Mouse (Mus musculus): Measurements from ENCODE around the gene Olfr1034.
"Not testable (repeated sequence)": the region's sequence is repeated elsewhere in the genome, so short reads cannot be mapped to it uniquely, and the experiment has no call there.

Olfr1034 gene

GRCm38 (mm10) chr2:86045561-86045960, at the start of gene Olfr1034:
TSS of gene Olfr1034 (plus strand) at chr2:86045861.
- ATAC-seq (ENCODE audit: insufficient number of reproducible peaks, low FRiP score, low TSS enrichment), result no peak

DNA sequence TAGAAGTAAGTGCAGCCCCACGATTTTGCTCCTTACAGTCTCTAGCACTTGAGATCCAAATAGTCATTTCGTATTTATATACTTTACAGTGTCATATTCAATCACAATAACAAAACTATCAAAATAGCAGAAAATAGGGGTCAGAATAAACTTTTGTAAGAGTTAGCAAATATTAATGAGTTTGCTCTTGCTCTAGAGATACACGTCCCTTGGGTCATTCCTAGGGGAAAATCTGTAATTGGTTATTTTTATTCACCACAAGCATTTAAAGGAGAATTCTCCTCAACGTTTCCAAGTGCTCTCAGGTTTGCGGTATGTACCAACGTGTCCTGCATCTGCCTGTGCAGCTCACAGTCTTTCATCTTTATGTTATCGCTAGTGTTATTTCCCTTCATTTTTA, 40.4 kb upstream of the Olfr1034 start, which contains the start of gene Olfr1032:
Olfr1032 (plus strand) TSS at position 301 of the 400 bp plus-strand sequence.
- ATAC-seq (ENCODE audit: insufficient number of reproducible peaks, low FRiP score, low TSS enrichment), result no peak

GRCm38 (mm10) chr2:86020406-86020805, 25.3 kb upstream of the Olfr1034 start, which contains the start of gene Olfr1033:
TSS of gene Olfr1033 (plus strand) at chr2:86020633.
- ATAC-seq (ENCODE audit: insufficient number of reproducible peaks, low FRiP score, low TSS enrichment), result not testable (repeated sequence)

- not testable (repeated sequence) for ATAC-seq (ENCODE audit: insufficient number of reproducible peaks, low FRiP score, low TSS enrichment)
Observed at GRCm38 (mm10) chr2:86021518-86021917, 24.1 kb upstream of the Olfr1034 start.

GRCm38 (mm10) chr2:86050777-86051176, 5.1 kb downstream of the Olfr1034 start:
- ATAC-seq (ENCODE audit: insufficient number of reproducible peaks, low FRiP score, low TSS enrichment), result not testable (repeated sequence)

DNA sequence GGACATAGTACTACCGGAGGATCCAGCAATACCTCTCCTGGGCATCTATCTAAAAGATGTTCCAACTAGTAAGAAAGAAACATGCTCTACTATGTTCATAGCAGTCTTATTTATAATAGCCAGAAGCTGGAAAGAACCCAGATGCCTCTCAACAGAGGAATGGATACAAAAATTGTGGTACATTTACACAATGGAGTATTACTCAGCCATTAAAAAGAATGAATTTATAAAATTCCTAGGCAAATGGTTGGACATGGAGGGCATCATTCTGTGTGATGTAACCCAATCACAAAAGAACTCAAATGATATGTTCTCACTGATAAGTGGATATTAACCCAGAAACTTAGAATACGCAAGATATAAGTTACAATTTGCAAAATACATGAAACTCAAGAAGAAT, 18.1 kb downstream of the Olfr1034 start:
- ATAC-seq (ENCODE audit: insufficient number of reproducible peaks, low FRiP score, low TSS enrichment), result not testable (repeated sequence)

DNA sequence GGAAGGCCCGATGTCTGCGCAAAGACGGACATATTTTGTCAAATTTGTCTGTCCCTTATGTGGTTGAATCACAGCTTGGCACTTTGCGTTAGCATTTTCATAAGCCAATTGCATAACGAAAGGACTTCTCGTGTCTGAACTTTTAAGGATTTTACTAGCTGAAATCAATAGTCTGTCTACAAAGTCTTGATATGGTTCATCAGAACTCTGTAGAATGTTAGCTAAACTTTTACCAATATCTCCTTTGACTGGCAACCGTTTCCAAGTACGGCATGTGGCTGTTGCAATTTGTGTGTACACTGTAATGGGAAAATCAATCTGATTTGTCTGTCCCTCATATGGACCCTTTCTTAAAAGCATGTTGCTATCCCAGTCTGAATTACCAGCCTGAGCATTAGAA, 24.5 kb downstream of the Olfr1034 start:
- ATAC-seq (ENCODE audit: insufficient number of reproducible peaks, low FRiP score, low TSS enrichment), result no peak

- ATAC-seq (ENCODE audit: insufficient number of reproducible peaks, low FRiP score, low TSS enrichment), result not testable (repeated sequence)
Observed at GRCm38 (mm10) chr2:86073692-86074091, 28.0 kb downstream of the Olfr1034 start, which contains the start of gene Olfr1036. TSS of gene Olfr1036 (plus strand) at chr2:86073992.

DNA sequence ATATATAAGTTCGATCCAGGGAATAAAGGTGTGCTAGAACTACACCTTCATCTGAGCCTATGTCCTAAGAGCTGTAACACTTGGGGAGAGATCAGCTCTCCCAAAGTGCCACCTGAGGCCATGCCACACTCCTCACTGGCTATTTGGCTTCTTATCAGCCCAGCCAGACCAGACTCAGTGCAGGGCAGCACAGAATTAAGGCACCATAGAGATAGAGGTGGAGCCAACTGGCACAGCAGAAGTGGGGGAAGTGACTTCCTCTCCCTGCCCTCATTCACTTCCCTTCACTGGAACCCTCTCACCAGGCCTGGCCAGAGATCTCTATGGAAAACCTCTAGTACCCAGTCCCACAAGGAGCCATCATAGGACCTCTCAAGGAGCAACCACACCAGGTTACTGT, 34.8 kb downstream of the Olfr1034 start:
- not testable (repeated sequence) for ATAC-seq (ENCODE audit: insufficient number of reproducible peaks, low FRiP score, low TSS enrichment)

DNA sequence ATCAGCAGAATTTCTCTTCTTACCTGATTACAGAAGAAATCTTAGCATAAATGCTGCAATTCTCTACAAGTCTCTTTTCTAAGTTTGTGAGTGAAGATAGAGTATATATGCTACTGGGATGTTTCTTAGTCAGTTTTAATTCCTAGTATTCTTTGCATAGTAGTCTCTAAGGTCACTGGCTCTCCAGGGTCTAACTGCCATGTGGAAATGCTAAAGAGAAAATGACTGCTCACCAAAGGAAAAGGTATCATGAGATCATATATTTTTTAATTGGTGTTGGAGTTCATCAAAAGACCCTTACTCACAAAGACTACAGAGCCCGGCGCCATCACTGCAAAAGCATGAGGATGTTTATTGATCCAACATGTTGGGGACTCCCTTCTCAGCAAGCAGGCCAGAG, 41.6 kb downstream of the Olfr1034 start, which contains the start of gene Olfr1037:
Olfr1037 (minus strand) TSS at position 101 of the 400 bp plus-strand sequence.
- no peak for ATAC-seq (ENCODE audit: insufficient number of reproducible peaks, low FRiP score, low TSS enrichment)

Measured in cerebellum, adult (tissue).